ENCODE assay signal across 30 mouse cellular contexts in the genomic region with DNA sequence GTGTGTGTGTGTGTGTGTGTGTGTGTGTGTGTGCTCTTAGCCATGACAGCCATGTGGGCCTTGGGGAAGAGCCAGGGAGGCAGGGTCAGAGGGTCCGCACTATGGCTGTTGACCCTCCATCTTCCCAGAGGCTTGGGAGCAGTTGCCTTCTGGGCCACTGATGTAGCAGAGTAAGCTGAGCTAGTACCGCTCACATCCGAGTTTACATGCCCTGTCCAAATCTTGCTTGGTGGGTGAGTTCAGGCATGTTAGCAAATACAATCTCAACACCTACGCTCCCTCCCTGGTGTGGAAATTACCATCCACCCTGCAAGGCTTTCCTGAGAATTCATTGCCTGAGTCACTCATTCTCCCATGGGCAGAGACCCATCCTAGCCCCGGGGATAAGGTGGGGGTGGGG. TPM values are rescaled to one million over a fixed set of nuclear protein-coding genes. Genes with fewer than 3 reads are reported as not detected.
DNase-seq lines count a peak whose midpoint lies in the region; ATAC-seq and TF ChIP-seq lines count a peak whose summit lies in the region.
"Had no signal": no experiment of that assay in that cellular context is flagged by ENCODE, and none has a peak within 500 bp of the region (broad histone marks: within the 10 kb centered on the region; RNA-seq: fewer than 3 reads in every experiment).

No protein-coding gene starts in this region.

- no peak overlapping the region for H3K4me3 ChIP-seq in midbrain, postnatal 0 days (ENCODE audit: low read depth, low read length)
- H3K4me3 ChIP-seq: embryonic facial prominence, embryonic 12.5 days; erythroblast, embryonic 14.5 days; forebrain, embryonic 10.5 days; forebrain, embryonic 13.5 days; hindbrain, embryonic 10.5 days; hindbrain, embryonic 13.5 days; intestine, embryonic 15.5 days had no signal

- no peaks in the 10 kb centered on the region for H3K9me3 ChIP-seq in midbrain, postnatal 0 days (ENCODE audit: low read length)
- H3K9me3 ChIP-seq: embryonic facial prominence, embryonic 12.5 days; forebrain, embryonic 10.5 days; forebrain, embryonic 13.5 days; hindbrain, embryonic 10.5 days; hindbrain, embryonic 13.5 days; intestine, embryonic 15.5 days had no signal

- no peaks in the 10 kb centered on the region for H3K36me3 ChIP-seq in midbrain, postnatal 0 days (ENCODE audit: insufficient read depth, low read length)
- H3K36me3 ChIP-seq: embryonic facial prominence, embryonic 12.5 days; forebrain, embryonic 10.5 days; hindbrain, embryonic 10.5 days; hindbrain, embryonic 13.5 days; intestine, embryonic 15.5 days had no signal

- H3K27ac ChIP-seq in midbrain, postnatal 0 days (ENCODE audit: low read depth, low read length) = no peak overlapping the region
- H3K27ac ChIP-seq: embryonic facial prominence, embryonic 12.5 days; forebrain, embryonic 10.5 days; forebrain, embryonic 13.5 days; hindbrain, embryonic 10.5 days; hindbrain, embryonic 13.5 days; intestine, embryonic 15.5 days had no signal

- no peaks in the 10 kb centered on the region for H3K27me3 ChIP-seq in midbrain, postnatal 0 days (ENCODE audit: insufficient read depth, low read length)
- H3K27me3 ChIP-seq: embryonic facial prominence, embryonic 12.5 days; forebrain, embryonic 13.5 days; hindbrain, embryonic 13.5 days; intestine, embryonic 15.5 days had no signal

- WGBS in midbrain, postnatal 0 days = 86% methylated on average over 5 of the region's 5 CpGs

- ATAC-seq in midbrain, postnatal 0 days (ENCODE audit: low FRiP score) = no peak
- ATAC-seq: activated CD4-positive, CD25-positive, alpha-beta regulatory T cell, adult 4 months; CD4-positive, CD25-positive, alpha-beta regulatory T cell, adult 4 months; forebrain, embryonic 13.5 days; forebrain, embryonic 16.5 days; hindbrain, embryonic 16.5 days; intestine, embryonic 15.5 days had no signal

- no peak overlapping the region for H3K9ac ChIP-seq in midbrain, postnatal 0 days (replicated peaks; ENCODE audit: low read length, poor library complexity, severe bottlenecking)
- H3K9ac ChIP-seq: embryonic facial prominence, embryonic 12.5 days; forebrain, embryonic 13.5 days; hindbrain, embryonic 13.5 days; intestine, embryonic 15.5 days had no signal

- H3K4me2 ChIP-seq in midbrain, postnatal 0 days (ENCODE audit: low read depth, low read length, poor library complexity, severe bottlenecking) = no peak overlapping the region
- H3K4me2 ChIP-seq: embryonic facial prominence, embryonic 12.5 days; forebrain, embryonic 13.5 days; heart, embryonic 11.5 days; hindbrain, embryonic 13.5 days; intestine, embryonic 15.5 days had no signal

- peak; percentile 78 for DNase-seq in heart, adult 11 months
- no peak for DNase-seq in heart, postnatal 25 days (ENCODE audit: low spot score)
- DNase-seq in brain, adult 2 months (ENCODE audit: low read depth, low spot score) = peak; percentile 37
- peak; percentile 74 for DNase-seq in fat pad, adult 2 months (ENCODE audit: extremely low read depth, low read depth, low spot score)
- no peak for DNase-seq in spleen, postnatal 4 days (ENCODE audit: low spot score in 2 of 2)
- DNase-seq in midbrain, postnatal 0 days (ENCODE audit: low spot score) = no peak
- DNase-seq: adrenal gland, adult 8-10 months; adrenal gland, postnatal 25 days; cerebellum, adult 18-20 months; cerebellum, adult 9-10 months; cerebellum, postnatal 14 days; gastrocnemius, postnatal 25 days; heart, postnatal 36 days had no signal

- intact Hi-C loops in heart, postnatal 25 days (cut with DNase I) = no loop called here

- H3K4me1 ChIP-seq in midbrain, postnatal 0 days (ENCODE audit: insufficient read depth, low read length) = no peaks in the 10 kb centered on the region
- H3K4me1 ChIP-seq: forebrain, embryonic 10.5 days; forebrain, embryonic 13.5 days; hindbrain, embryonic 13.5 days; intestine, embryonic 15.5 days had no signal

- TF ChIP-seq CTCF in midbrain, postnatal 0 days (IDR thresholded peaks at IDR 0.05) = no peak

RNA-seq across cellular contexts. Expression of a gene that starts 21.8 kb away (rescaled TPM):
- total RNA-seq in heart, postnatal 25 days (2021) = under 1 TPM; 0.64 to 0.88 TPM
- 0.60 and 0.99 TPM in 2 replicates for total RNA-seq in midbrain, postnatal 0 days (2014; rRNA removed)
- polyA plus RNA-seq in midbrain, postnatal 0 days (2015; fragmentation: Nextera tagmentation; extraction: Ambion mirVana) = 1.4 and 1.6 TPM in 2 replicates
- total RNA-seq: granulocyte monocyte progenitor cell, adult 5-6 weeks; MEL had no signal
- polyA plus RNA-seq: activated CD4-positive, CD25-positive, alpha-beta regulatory T cell, adult 4 months; CD4-positive, CD25-positive, alpha-beta regulatory T cell, adult 4 months; erythroblast, embryonic 14.5 days; heart, embryonic 11.5 days; hindbrain, embryonic 10.5 days had no signal

RNA-seq across cellular contexts. Expression of a gene that starts 53.3 kb away (rescaled TPM):
- total RNA-seq in heart, postnatal 25 days (2021) = under 1 TPM; 0.13 to 0.28 TPM
- 0.11 TPM in 1 of 2 replicates, not detected in the other for total RNA-seq in midbrain, postnatal 0 days (2014; rRNA removed)
- not detected in 2 replicates for polyA plus RNA-seq in midbrain, postnatal 0 days (2015; fragmentation: Nextera tagmentation; extraction: Ambion mirVana)
- total RNA-seq: gastrocnemius, adult 8-10 months; granulocyte monocyte progenitor cell, adult 5-6 weeks; MEL had no signal
- polyA plus RNA-seq: activated CD4-positive, CD25-positive, alpha-beta regulatory T cell, adult 4 months; CD4-positive, CD25-positive, alpha-beta regulatory T cell, adult 4 months; embryonic facial prominence, embryonic 12.5 days; forebrain, embryonic 10.5 days; forebrain, embryonic 13.5 days; forebrain, embryonic 16.5 days; heart, embryonic 11.5 days; heart, embryonic 14.5 days; heart, postnatal 0 days; hindbrain, embryonic 10.5 days; hindbrain, embryonic 13.5 days; hindbrain, embryonic 16.5 days had no signal

Comparison
In these comparisons a context has a peak if more than half of its experiments do, and no peak if none do; other contexts are left out.
1. DNase-seq: peak in heart, adult 11 months (single experiment), brain, adult 2 months (single experiment) and fat pad, adult 2 months (single experiment); none in heart, postnatal 25 days (single experiment), spleen, postnatal 4 days (0 of 2) and midbrain, postnatal 0 days (single experiment).